In the genomic region with DNA sequence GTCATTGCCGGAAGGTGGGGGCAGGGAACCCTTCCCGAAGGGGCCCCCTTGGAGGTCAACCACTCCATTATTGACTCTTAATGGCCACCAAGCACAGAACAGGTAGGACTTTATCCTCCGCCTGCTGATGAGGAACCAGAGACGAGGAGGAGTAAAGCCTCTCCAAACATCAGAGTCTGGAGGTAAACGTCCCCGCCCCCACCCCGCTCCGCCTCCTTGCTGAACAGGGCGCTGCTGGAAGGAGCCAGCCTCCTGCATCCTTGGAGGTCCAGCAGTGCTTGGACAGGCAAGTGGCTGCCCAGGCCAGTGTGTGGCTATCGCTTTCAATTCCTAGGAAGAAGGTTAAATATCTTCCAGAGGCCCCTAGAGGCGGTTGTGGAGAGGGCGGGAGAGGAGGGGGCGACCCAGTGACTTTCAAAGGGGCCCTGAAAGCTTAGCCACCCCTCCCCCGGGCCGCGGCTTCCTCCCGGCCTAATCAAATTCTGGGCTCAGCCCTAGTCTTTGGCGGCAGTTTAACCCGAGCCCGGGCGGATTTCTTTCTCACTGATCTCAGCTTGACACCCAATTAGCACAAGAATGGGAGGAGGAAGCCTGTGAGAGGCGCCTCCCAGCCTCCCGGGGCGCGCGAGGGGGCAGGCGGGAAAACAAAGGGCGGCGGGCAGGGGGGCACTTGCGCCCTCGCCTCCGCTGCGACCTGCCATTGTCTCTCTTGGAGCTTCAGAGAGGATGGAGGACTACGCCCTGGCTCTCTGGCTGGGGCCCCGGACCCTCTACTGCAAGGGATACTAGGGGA, we compare ENCODE assay signal across 8 mouse cellular contexts. TPM values are rescaled to one million over a fixed set of nuclear protein-coding genes. Genes with fewer than 3 reads are reported as not detected.
A peak's percentile ranks its signal among the peaks of the same experiment; 100 is the strongest.
DNase-seq lines count a peak whose midpoint lies in the region; ATAC-seq and TF ChIP-seq lines count a peak whose summit lies in the region.

Gene Urm1 (plus strand): TSS at position 51 of the 793 bp plus-strand sequence.

- under 1% methylated on average over 35 of the region's 35 CpGs for WGBS in forebrain, embryonic 12.5 days
- 2% methylated on average over 35 of the region's 35 CpGs for WGBS in heart, embryonic 16.5 days
- WGBS in liver, postnatal 0 days (ENCODE audit: insufficient replicate concordance): 1% methylated on average over 35 of the region's 35 CpGs
- WGBS in neural tube, embryonic 13.5 days: 1% methylated on average over 35 of the region's 35 CpGs

- peak within 1 kb of the TSS; percentile 28 to 40 for H3K4me3 ChIP-seq in ES-E14 (ENCODE audit: insufficient read depth in 1 of 2, low read depth in 1 of 2, low read length in 2 of 2, poor library complexity in 1 of 2, severe bottlenecking in 1 of 2)
- H3K4me3 ChIP-seq in forebrain, embryonic 12.5 days (replicated peaks): peak within 1 kb of the TSS; percentile 36
- peak within 1 kb of the TSS; percentile 60 for H3K4me3 ChIP-seq in heart, embryonic 16.5 days (ENCODE audit: low read length)
- peak within 1 kb of the TSS; percentile 56 for H3K4me3 ChIP-seq in liver, postnatal 0 days (ENCODE audit: low read depth, low read length)
- H3K4me3 ChIP-seq in neural tube, embryonic 13.5 days: peak within 1 kb of the TSS; percentile 42

- ATAC-seq in forebrain, embryonic 12.5 days (ENCODE audit: low FRiP score): peak; percentile 80
- ATAC-seq in heart, embryonic 16.5 days (replicated peaks; ENCODE audit: extremely low read depth, insufficient read depth, low FRiP score): peak; percentile 68
- peak; percentile 64 for ATAC-seq in liver, postnatal 0 days
- ATAC-seq in neural tube, embryonic 13.5 days (ENCODE audit: low read depth): peak; percentile 83

- H3K4me1 ChIP-seq in ES-E14 (ENCODE audit: control insufficient read depth in 2 of 2, insufficient read depth in 2 of 2, low read length in 2 of 2, poor library complexity in 1 of 2): peaks cover 4 to 18% of the 10 kb centered on the region in 2 experiments; a peak in 3 of 4 replicates
- H3K4me1 ChIP-seq in forebrain, embryonic 12.5 days: peaks cover 27% of the 10 kb centered on the region
- H3K4me1 ChIP-seq in heart, embryonic 16.5 days (ENCODE audit: control insufficient read depth, insufficient read depth, low read length): peaks cover 11% of the 10 kb centered on the region
- H3K4me1 ChIP-seq in liver, postnatal 0 days (ENCODE audit: insufficient read depth): peaks cover 17% of the 10 kb centered on the region
- H3K4me1 ChIP-seq in neural tube, embryonic 13.5 days (replicated peaks): peaks cover 22% of the 10 kb centered on the region

- no peaks in the 10 kb centered on the region for H3K9me3 ChIP-seq in ES-E14 (ENCODE audit: control insufficient read depth, insufficient read depth, low read depth, low read length)
- no peaks in the 10 kb centered on the region for H3K9me3 ChIP-seq in forebrain, embryonic 12.5 days
- no peaks in the 10 kb centered on the region for H3K9me3 ChIP-seq in heart, embryonic 16.5 days (replicated peaks; ENCODE audit: control insufficient read depth, low read length)
- no peaks in the 10 kb centered on the region for H3K9me3 ChIP-seq in liver, postnatal 0 days (ENCODE audit: low read length)
- H3K9me3 ChIP-seq in neural tube, embryonic 13.5 days: no peaks in the 10 kb centered on the region

- H3K36me3 ChIP-seq in ES-E14 (ENCODE audit: control insufficient read depth, insufficient read depth, low read length, poor library complexity, severe bottlenecking): peaks cover 6% of the 10 kb centered on the region; the same call in 1 of the 2 replicates
- H3K36me3 ChIP-seq in forebrain, embryonic 12.5 days (replicated peaks): peaks cover 17% of the 10 kb centered on the region
- H3K36me3 ChIP-seq in heart, embryonic 16.5 days (ENCODE audit: control insufficient read depth, insufficient read depth): peaks cover 9% of the 10 kb centered on the region
- no peaks in the 10 kb centered on the region; the same call in none of the 2 replicates for H3K36me3 ChIP-seq in liver, postnatal 0 days (replicated peaks; ENCODE audit: insufficient read depth, low read length)
- peaks cover 16% of the 10 kb centered on the region for H3K36me3 ChIP-seq in neural tube, embryonic 13.5 days

- in situ Hi-C loops in ES-E14 (cut with MboI; ENCODE audit: low sequenced_read_pairs in 2 of 2, unreplicated experiment in 2 of 2): no loop called here

- peak within 1 kb of the TSS; percentile 61 for H3K4me2 ChIP-seq in forebrain, embryonic 12.5 days
- peak within 1 kb of the TSS; percentile 83 for H3K4me2 ChIP-seq in heart, embryonic 16.5 days (ENCODE audit: low read depth, low read length)
- peak within 1 kb of the TSS; percentile 95 for H3K4me2 ChIP-seq in liver, postnatal 0 days (ENCODE audit: low read depth, low read length)
- peak within 1 kb of the TSS; percentile 71 for H3K4me2 ChIP-seq in neural tube, embryonic 13.5 days

- H3K9ac ChIP-seq in ES-E14 (ENCODE audit: insufficient read depth, low read depth, low read length, poor library complexity, severe bottlenecking): peak within 1 kb of the TSS; percentile 41; the same call in 1 of the 2 replicates
- H3K9ac ChIP-seq in forebrain, embryonic 12.5 days: peak within 1 kb of the TSS; percentile 54
- H3K9ac ChIP-seq in heart, embryonic 16.5 days (ENCODE audit: low read length): peak within 1 kb of the TSS; percentile 82
- peak within 1 kb of the TSS; percentile 69 for H3K9ac ChIP-seq in liver, postnatal 0 days (replicated peaks)
- peak within 1 kb of the TSS; percentile 76 for H3K9ac ChIP-seq in neural tube, embryonic 13.5 days

- peak; percentile 98 for DNase-seq in ES-E14 (ENCODE audit: low read depth, low spot score)
- peak; percentile 56 for DNase-seq in c-Kit-positive CD71-positive TER-119-negative erythroid progenitor cells, embryonic 14.5 days (ENCODE audit: low read depth)
- peak; percentile 72 to 83 for DNase-seq in kidney, postnatal 25 days
- DNase-seq in liver, postnatal 0 days: peak; percentile 62
- peak; percentile 68 for DNase-seq in testis, postnatal 14 days (ENCODE audit: low spot score)

- 0 out of 2 replicates have a peak, but pooled peaks have one; percentile 7 for TF ChIP-seq EP300 in liver, postnatal 0 days (IDR thresholded peaks at IDR 0.05; ENCODE audit: low read depth)

- TF ChIP-seq CTCF in liver, postnatal 0 days (IDR thresholded peaks at IDR 0.05; ENCODE audit: low read depth): no peak

- H3K27ac ChIP-seq in ES-E14 (ENCODE audit: insufficient read depth, low read depth, low read length, poor library complexity, severe bottlenecking): peak within 1 kb of the TSS; percentile 91
- H3K27ac ChIP-seq in forebrain, embryonic 12.5 days: peak within 1 kb of the TSS; percentile 95
- peak within 1 kb of the TSS; percentile 89 for H3K27ac ChIP-seq in heart, embryonic 16.5 days (ENCODE audit: low read length)
- peak within 1 kb of the TSS; percentile 69 for H3K27ac ChIP-seq in liver, postnatal 0 days (ENCODE audit: low read depth)
- H3K27ac ChIP-seq in neural tube, embryonic 13.5 days (replicated peaks): peak within 1 kb of the TSS; percentile 98

- peaks cover 37% of the 10 kb centered on the region for H3K27me3 ChIP-seq in forebrain, embryonic 12.5 days
- H3K27me3 ChIP-seq in heart, embryonic 16.5 days (ENCODE audit: control insufficient read depth, insufficient read depth, low read length): no peaks in the 10 kb centered on the region
- H3K27me3 ChIP-seq in liver, postnatal 0 days (ENCODE audit: insufficient read depth, low read length): no peaks in the 10 kb centered on the region
- H3K27me3 ChIP-seq in neural tube, embryonic 13.5 days: no peaks in the 10 kb centered on the region

TF ChIP-seq in ES-E14, 5 proteins besides CTCF, POLR2A, EP300 and RAD21:
- TF ChIP-seq ZC3H11A (IDR thresholded peaks at IDR 0.05; ENCODE audit: borderline replicate concordance, low read depth, low read length) (no peak), HCFC1 (IDR thresholded peaks at IDR 0.05; ENCODE audit: borderline replicate concordance, insufficient read depth, low read length) (peak; percentile 69), ZNF384 (IDR thresholded peaks at IDR 0.05; ENCODE audit: low read depth, low read length) (0 out of 2 replicates have a peak, but pooled peaks have one; percentile 11), MAFK (IDR thresholded peaks at IDR 0.05; ENCODE audit: insufficient read depth, low read depth, low read length) (no peak), CHD2 (IDR thresholded peaks at IDR 0.05; ENCODE audit: low read depth, low read length) (0 out of 2 replicates have a peak, but pooled peaks have one; percentile 32)

RNA-seq across cellular contexts. Expression of gene Urm1, which starts in this region (rescaled TPM):
- 44.3 and 50.8 TPM in 2 replicates for total RNA-seq in ES-E14 (2012; rRNA removed)
- 13.6 and 14.9 TPM in 2 replicates for polyA plus RNA-seq in forebrain, embryonic 12.5 days (2016; fragmentation: Nextera tagmentation; extraction: Ambion mirVana)
- 16.3 and 17.2 TPM in 2 replicates for polyA plus RNA-seq in heart, embryonic 16.5 days (2015; fragmentation: Nextera tagmentation; extraction: Ambion mirVana)
- polyA plus RNA-seq in liver, postnatal 0 days (2015; fragmentation: Nextera tagmentation; extraction: Ambion mirVana): 6.6 and 8.7 TPM in 2 replicates
- 19.0 and 22.8 TPM in 2 replicates for polyA plus RNA-seq in neural tube, embryonic 13.5 days (2015; fragmentation: Nextera tagmentation; extraction: Ambion mirVana)

Comparison
In these comparisons a context has a peak if more than half of its experiments do, and no peak if none do; other contexts are left out.
1. Peak in every context shown above with its lines: DNase-seq, ATAC-seq, H3K4me3 ChIP-seq and H3K27ac ChIP-seq.